Mouse (Mus musculus): ENCODE results near the gene 4930503B20Rik. TPM values are rescaled to one million over a fixed set of nuclear protein-coding genes. Genes with fewer than 3 reads are reported as not detected.

4930503B20Rik gene
- polyA plus RNA-seq (2014; fragmentation: Illumina TruSeq; extraction: RNeasy Lipid Tissue Mini Kit (QIAGEN cat#74804)), result not detected

DNA sequence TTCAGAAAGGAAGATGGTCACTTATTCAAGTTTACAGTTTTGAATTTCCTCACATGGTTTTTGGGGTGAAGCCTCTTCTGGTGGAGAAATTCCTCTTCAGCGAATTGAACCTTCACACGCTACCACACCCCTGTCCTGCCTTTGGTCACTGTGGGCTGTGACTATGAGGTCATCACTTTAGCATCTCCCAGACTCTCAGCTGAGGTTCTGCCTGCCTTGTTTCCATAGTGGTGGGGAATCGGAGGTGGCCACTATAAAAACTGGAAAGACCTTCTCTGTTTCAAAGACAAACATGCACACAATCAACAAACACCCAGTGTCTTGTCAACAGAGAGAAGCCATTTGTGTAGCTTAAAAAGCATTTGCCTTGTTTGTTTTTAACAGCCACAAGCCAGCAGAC, at the start of gene 4930503B20Rik:
Gene 4930503B20Rik (minus strand): TSS at position 101 of the 400 bp plus-strand sequence.

DNA sequence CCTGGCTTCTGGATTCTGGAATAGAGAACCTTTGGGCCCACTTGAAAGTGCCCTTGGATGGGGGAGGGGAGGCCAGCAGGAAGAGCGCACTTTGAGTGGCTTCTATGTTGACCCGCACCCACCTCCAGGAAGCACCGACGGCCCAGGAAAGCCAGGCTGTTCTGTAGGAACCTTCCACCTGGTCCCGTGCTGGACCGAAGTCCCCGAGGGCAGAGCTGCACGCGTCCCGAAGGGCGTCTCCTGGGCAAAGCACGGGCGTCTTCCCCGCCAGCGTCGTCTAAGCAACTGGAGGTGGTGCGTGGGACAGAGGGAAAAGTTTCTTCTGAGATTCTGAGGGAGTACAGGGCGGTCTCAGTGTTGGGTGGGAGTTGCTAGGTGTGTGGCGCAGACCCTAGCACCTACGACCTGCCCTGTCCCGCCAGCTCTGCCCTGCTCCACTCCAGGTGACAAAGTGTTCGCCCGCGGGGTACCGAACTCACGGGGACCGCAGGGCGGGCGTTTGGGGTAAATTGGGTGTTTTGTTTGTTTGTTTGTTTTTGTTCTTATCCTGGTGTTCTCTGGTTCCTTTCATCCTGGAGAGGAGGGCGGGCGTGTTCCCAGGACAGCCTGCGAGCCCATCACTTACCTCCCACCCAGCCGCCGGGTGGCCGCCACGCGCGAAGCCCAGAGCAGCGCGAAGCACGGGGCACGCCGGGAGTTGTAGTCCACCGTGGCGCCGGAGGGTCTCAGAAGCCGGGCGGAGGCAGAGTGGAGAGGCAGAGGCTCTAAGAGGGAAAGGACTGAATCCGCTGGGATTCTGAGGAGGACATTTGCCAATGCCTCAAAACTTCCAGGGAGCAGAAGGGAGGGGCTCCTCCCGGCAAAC, 33.9 kb upstream of the 4930503B20Rik start, which contains the start of gene Samd13:
Gene Samd13 (minus strand): TSS at position 782 of the 865 bp plus-strand sequence.

DNA sequence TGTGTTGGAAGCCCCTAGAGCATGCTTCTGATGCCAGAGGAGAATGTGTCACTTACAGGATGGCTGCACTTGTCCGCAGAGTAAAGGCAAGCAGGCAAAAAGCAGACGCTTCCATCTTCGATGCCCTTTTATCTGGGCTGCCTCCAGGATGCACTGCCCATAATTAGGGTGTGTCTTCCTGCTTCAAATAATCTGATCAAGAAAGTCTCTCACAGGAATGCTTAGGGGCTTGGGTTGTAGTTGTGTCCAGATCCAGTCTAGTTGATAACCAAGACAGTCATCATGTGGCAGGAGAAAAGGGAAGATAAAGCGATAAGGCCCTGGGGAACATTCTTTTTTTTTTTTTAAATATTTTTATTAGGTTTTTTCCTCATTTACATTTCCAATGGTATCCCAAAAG, 35.6 kb downstream of the 4930503B20Rik start, which contains the start of gene Dnase2b:
Gene Dnase2b (minus strand): TSS at position 101 of the 400 bp plus-strand sequence.

Other genes with a start within 250 kb of the 4930503B20Rik start
- 38.6 TPM for gene Ssx2ip, start 246.7 kb downstream of the 4930503B20Rik start, polyA plus RNA-seq (2014; fragmentation: Illumina TruSeq; extraction: RNeasy Lipid Tissue Mini Kit (QIAGEN cat#74804))
- gene Ctbs, start 201.5 kb downstream of the 4930503B20Rik start, polyA plus RNA-seq (2014; fragmentation: Illumina TruSeq; extraction: RNeasy Lipid Tissue Mini Kit (QIAGEN cat#74804)), result 44.8 TPM
- 5.8 TPM for gene Spata1, start 151.6 kb downstream of the 4930503B20Rik start, polyA plus RNA-seq (2014; fragmentation: Illumina TruSeq; extraction: RNeasy Lipid Tissue Mini Kit (QIAGEN cat#74804))
- gene Gng5, start 151.5 kb downstream of the 4930503B20Rik start, polyA plus RNA-seq (2014; fragmentation: Illumina TruSeq; extraction: RNeasy Lipid Tissue Mini Kit (QIAGEN cat#74804)), result 1,167 TPM
- 175 TPM for gene Rpf1, start 129.9 kb downstream of the 4930503B20Rik start, polyA plus RNA-seq (2014; fragmentation: Illumina TruSeq; extraction: RNeasy Lipid Tissue Mini Kit (QIAGEN cat#74804))
- 9.7 TPM for gene Uox, start 80.9 kb downstream of the 4930503B20Rik start, polyA plus RNA-seq (2014; fragmentation: Illumina TruSeq; extraction: RNeasy Lipid Tissue Mini Kit (QIAGEN cat#74804))
- gene Dnase2b, start 35.7 kb downstream of the 4930503B20Rik start, polyA plus RNA-seq (2014; fragmentation: Illumina TruSeq; extraction: RNeasy Lipid Tissue Mini Kit (QIAGEN cat#74804)), result not detected
- 0.57 TPM for gene Samd13, start 34.3 kb upstream of the 4930503B20Rik start, polyA plus RNA-seq (2014; fragmentation: Illumina TruSeq; extraction: RNeasy Lipid Tissue Mini Kit (QIAGEN cat#74804))
- gene Prkacb, start 161.7 kb upstream of the 4930503B20Rik start, polyA plus RNA-seq (2014; fragmentation: Illumina TruSeq; extraction: RNeasy Lipid Tissue Mini Kit (QIAGEN cat#74804)), result 216 TPM
- gene Ttll7, start 201.1 kb upstream of the 4930503B20Rik start, polyA plus RNA-seq (2014; fragmentation: Illumina TruSeq; extraction: RNeasy Lipid Tissue Mini Kit (QIAGEN cat#74804)), result 17.6 TPM

All from ovary, adult 10 weeks (tissue).